Mouse (Mus musculus): ENCODE results near the gene Nptn.
A peak's percentile ranks its signal among the peaks of the same experiment; 100 is the strongest.

Gene Nptn

DNA sequence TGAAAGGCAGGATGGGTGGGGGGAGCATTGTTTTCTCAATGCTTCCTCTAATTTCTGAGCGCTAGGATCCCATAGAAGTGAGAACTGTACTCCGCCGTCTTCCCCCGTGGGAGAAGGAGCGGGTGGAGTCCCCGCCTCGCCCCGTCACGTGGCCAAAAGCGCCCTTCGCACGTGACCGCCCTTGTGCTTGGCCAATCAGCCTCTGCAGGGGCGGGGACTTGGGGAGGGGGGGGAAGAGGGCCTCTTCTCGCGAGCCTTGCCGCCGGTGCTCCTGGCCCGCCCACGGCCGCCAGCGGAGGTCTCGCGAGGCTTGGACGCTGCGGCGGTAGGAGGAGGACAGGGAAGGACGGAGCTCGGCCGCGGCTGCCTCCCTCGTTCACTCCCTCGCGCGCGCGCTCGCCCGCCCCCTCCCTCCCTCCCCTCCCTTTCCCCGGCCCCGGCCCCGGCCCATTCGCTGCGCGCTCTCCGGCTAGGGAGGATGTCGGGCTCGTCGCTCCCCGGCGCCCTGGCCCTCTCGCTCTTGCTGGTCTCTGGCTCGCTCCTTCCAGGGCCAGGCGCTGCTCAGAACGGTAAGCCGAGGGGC is at the start of gene Nptn:
Gene Nptn (plus strand): TSS at position 283 of the 583 bp plus-strand sequence.
- DNase-seq (ENCODE audit: low spot score), result peak; percentile 90

DNA sequence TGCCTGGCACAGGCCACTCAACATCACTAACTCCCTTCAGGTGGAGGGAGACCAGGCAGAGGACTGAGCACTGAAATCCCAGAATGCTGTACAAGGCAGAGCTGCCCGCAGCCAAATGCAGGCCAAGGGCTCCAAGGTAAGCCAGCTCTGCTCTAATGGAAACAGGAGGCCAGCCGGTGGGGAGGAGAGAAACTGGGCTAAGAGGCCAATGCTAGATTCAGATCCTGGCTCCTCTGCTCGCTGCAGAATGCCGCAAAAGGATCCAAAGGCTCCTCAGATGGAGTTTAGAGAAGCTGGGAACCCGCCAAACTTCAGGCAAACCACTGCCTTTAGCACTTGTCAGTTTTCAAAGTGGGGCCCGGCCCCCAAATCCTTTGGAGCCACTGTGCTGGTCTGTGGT is 48.7 kb upstream of the Nptn start:
- DNase-seq (ENCODE audit: low spot score), result no peak

DNA sequence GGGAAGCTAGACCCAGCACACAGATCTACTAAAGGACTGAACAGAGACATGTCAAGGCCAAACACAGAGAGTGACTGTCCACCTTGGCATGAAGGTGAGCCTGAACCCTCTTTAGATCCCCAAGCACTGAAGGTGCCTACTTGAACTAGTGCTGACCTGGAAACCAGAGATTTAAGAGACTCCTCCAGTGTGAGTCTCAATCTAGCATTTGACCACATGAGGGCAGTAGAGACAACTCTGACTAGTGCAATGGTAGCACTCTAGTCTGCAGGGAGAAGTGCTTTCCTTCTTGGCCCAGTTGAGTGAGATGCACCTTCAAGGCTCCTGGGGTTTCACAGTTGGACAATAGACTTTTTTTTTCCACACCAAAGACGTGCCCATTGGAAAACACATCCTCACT is 47.3 kb upstream of the Nptn start:
- DNase-seq (ENCODE audit: low spot score), result peak; percentile 54

DNA sequence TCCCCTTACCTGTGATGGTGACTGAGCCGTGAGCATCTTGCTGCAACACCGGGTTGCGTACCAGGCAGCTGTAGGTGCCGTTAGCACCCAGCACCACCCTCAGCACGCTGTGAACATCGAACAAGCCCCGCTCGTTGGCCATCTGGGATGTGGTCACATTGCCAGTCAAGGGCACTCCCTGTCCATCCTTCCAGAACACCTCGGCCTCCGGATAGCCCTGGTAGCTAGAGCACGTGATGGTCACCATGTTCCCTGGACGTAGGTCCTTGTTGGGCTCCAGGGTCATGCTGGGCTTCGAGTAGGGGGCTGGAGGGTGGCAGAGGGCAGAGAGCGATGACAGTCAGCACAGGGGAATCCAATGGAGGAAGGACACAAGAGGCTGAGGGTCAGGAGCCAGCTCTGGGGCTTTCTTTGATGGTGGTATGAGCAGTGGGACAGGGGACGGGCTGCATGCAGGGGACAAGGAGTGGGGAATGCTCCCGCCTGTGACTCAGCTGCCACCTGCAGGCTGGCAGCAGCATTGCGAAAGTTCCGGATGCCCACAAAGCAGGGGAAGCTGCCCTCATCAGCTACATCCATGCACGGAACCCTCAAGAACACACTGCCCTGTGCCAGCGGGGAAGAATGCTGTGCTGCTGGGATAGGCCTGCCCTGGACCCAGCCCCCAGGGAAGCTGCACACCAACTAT is 46.4 kb upstream of the Nptn start:
- no peak for DNase-seq (ENCODE audit: low spot score)

DNA sequence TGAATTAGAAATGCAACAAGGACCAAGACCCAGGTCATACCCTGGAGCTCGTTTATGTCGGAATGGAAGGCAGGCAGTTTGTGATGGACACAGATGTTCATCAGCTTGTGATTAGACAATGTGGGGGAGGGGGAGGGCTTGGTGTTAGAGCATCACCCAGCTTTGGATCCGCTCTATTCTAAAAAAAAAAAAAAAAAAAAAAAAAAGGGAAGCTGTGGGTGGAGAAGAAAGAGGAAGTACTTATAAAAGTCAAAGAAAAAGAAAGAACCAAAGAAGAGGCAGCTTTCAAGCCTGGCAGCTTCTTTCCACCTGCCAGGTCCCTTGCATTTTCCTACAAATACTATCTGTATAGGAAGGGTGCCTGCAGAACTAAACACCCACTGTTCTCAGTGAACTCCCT is 44.3 kb upstream of the Nptn start:
- no peak for DNase-seq (ENCODE audit: low spot score)

DNA sequence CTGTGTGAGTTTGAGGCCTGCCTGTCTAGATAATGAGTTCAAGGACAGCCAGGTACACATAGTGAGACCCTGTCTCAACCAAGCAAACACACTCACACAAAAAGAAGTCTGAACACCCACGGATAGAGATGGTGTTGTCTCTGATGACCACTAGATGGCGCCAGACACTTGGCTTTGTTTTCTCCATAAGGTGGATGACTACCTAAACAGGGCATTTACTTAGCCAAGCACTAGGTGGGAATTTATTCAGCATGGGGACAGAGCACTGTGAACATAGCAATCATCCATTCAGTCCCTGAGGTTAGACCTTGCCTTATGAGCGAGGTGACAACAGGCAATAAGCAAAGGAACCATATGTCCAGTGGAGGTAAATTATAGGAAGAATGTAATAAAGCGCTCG is 42.2 kb upstream of the Nptn start:
- no peak for DNase-seq (ENCODE audit: low spot score)

DNA sequence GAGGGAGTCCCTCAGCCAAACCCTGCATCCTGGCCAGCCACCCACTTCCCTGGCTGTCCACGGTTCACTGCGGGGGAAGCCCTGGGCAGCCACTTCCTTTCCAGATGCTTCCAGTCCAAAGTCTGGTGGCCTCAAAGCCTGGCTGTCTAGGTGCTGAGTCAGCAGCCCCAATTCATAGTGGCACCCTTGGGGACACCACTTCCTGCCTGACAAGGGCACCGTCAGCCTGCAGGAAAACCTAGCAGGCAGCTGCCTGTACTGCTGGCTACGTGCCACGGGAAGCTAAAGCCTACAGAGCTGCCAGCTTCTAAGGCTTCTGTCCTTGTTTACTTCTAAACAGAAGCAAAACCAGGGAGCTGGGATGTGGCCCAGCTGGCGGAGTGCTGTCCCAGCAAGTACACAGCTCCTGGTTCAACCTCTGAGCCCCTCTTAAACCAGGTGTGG is 40.1 kb upstream of the Nptn start:
- DNase-seq (ENCODE audit: low spot score), result peak; percentile 50

DNA sequence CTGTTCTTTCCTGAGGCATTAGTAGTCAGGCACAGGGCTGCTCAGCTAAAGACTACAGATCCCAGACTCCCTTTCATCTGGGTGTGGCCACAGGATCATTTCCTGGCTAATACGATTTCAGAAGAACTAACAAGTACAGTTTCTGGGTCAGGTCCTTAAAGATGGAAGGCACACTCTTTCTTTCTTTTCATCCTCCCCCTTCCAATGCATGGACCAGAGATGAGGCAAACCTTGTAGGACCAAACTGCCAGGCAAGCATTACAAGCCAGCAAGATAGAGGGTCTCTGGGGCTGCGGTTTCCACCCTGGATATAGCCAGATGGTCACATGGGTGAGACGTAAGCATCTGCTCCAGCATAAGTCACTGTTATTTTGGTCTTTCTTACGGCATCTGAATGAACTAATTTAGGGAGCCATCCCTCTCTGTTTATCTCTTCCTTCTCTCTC is 37.1 kb upstream of the Nptn start:
- no peak for DNase-seq (ENCODE audit: low spot score)

DNA sequence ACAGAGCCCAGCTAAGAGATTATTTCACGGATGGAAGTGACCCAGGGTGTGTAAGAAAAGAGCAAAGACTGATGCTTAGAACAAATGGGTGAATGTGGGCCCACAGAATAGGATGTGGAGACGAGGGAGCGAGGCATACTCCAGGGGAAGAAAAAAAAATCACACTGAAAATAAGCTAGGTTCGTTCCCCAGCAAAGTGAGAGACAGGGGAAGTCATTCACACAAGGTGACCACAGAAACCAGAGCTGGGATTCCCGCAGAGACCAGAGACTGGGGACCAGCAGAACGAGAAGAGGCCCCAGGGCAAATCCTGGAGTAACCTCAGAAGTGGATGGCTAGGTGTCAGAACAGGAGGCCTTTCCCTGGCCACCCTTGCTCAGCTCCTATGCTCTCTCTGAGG is 36.6 kb upstream of the Nptn start:
- DNase-seq (ENCODE audit: low spot score), result no peak

DNA sequence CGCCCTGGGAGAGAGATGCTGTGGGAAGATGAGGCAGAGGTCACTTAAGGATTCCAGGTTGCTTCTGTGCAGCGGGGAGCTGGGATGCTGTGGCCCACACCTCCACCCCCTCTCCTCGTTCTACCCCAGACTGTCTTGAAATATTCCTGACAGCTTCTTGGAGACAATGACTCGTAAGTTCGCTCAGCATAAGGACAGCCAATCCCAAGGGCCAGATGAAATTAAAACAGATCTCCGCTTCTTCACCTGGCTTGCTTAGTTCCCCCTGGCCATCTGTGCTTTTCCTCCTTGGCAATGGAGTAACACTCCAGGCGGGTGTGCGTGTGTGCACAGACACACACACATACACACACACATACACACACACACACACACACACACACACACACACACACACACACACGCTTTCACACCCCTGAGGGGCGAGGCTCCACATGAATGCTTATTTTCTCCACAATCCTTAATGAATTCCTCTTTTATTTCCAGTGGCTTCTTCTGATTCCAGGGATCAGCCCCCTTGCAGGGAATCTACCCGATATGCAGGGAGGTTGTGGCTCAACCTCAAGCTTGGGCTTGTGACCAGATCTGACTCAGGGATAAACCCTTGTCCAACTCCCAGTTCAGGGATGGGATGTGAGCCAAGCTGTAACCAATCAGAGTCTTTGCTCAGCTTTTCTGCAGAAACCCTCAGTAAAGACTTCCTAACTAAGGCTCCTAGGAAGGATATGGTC is 35.2 kb upstream of the Nptn start:
- no peak for DNase-seq (ENCODE audit: low spot score)

DNA sequence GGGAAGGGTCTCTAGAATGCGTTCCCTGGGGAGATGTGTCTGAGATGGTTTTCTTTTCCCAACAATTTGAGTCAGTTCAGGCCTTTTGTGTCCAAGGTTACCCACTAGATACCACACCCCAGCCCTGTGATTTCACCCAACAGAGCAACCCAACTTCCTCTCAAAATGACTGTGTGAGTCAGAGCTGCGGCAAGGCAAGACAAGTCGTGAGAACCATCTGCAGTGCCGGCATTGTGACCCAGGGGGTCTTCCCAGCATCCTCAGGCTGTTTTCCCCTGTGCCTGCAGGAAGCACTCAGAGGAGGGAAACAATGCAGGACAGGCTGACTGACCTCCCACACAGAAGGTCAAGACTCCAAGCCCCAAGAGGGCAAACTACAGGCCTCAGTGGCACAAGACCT is 33.1 kb upstream of the Nptn start:
- DNase-seq (ENCODE audit: low spot score), result no peak

DNA sequence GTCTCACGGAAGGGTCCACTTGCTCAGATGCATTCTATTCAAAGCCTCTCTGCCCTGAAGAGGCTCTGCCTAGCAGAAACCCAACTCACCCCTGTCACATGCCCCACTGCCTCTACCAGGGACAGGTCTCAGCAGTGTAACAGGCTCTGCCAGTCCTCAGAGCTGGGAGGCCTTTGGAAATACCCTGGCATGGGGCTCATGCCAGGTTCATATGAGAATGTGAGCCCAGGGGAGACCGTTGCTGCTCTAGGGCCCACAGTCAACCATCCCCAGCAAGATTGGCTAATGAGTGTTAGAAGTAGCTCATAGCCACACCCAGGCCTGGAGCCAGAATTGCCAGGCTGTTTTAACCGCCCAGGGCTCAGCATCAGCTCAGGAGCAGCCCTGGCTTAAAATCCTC is 32.3 kb upstream of the Nptn start:
- DNase-seq (ENCODE audit: low spot score), result no peak

DNA sequence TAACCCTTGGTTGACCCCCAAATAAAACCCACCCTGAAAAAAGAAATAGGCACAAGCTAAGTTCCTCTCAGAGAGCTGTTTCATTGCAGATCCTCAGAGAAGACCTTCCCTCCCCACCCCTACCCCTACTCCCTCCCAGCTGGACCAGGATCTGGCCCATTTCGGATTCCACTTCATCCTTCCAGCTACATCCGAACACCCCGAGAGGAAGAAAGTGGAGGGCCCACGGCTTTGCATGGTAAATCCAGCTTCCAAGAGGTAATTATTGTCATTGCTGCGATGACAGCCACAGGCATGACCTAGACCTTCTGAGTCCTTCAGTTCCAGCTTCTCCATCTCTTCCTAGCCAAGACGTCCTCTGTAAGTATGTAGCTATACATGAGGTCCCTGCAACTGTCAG is 31.1 kb upstream of the Nptn start:
- DNase-seq (ENCODE audit: low spot score), result no peak

DNA sequence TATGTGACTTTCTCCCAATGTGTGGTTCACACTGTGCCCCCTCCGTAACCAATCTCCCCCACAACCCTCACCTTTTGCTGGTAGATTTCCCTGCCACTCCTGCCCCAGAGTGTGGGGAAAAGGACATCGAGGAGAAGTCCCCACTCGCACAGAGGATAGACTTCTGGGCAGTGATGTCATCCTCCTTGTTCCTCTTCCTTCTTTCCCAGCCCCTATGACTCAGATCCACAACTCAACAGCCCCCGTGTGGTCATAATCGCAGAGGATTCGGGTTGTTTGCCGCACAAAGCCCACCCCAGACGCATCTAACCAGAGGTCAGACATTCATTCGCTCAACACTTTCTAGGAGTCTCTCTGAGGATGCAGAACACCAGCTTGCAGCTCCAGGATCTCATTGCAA is 30.0 kb upstream of the Nptn start:
- no peak for DNase-seq (ENCODE audit: low spot score)

DNA sequence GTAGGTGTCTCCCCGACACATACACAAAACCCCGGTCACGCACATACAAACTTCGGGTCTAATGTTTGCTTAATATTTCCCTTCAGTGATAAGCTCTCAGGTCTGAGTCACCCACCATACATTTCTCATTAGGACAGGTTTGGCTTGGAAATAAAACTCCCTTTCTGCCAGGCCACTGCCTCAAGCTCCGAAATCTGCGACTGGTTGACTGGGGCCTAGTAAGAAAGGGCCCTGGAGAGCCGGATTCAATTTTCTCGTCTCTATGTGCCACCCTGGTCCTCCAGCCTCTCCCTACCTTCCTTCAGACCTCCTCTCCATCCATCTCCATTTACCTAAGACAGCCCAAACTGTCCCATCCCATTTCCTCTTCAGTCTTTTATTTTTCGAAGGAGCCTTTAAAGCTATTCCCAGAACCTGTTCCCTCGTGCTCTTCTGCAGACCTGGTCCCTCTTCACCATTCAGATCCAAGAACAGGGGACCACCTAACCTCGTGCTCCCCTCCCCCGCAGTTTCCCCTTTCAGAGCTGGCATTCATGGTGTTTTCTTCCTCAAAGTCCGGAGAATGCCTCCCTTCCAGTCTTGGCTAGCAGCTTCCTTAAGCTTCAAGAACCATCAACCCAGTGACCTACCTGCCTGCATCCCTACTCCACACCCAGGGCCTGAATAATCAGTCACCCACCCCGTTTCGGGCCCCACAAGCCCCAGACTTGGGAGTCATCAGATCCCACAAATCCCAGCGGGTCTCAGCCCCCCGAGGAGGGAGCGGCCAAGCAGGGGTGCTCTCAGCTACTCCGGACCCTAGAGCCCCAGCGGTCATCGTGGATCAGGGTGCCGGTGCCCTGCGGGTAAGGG is 27.8 kb upstream of the Nptn start:
- no peak for DNase-seq (ENCODE audit: low spot score)

DNA sequence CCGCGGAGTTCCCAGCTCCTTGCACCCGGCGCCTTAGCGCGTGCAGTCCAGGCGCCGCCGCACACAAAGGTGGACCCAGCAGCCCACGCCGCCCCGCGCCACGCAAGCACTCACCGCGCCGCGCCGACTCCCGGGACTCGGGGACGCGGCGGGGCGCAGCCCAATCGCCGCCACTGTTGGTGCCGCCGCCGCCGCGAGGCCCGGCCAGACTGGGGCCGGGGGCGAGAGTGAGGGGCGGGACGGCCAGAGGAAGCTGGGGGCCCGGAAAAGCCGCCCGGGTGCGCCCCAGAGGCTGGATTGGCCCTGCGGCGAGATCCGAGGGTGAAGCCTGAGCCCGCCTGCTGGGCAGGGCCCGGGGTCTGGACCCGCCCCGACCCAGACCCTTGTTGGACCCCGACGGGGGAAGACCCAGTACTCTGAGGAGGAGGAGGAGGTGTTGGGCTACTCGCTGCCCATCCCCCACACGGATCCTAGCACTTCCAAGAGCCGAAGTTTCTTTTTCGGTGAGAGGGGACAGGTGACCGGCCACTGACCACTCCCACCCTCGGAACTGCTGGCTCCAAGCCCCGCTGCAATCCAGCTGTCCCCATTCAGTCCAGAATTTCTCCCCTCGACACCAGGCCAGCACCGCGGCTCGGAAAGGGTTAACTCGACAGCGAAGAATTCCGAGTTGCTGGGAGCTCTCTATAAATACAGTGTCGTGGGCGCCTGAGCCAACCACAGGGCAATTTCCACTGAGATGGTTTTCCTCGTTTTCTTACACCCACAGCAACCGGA is 26.9 kb upstream of the Nptn start, which contains the start of gene Cd276:
Gene Cd276 (minus strand): TSS at position 530 of the 777 bp plus-strand sequence.
- no peak for DNase-seq (ENCODE audit: low spot score)

DNA sequence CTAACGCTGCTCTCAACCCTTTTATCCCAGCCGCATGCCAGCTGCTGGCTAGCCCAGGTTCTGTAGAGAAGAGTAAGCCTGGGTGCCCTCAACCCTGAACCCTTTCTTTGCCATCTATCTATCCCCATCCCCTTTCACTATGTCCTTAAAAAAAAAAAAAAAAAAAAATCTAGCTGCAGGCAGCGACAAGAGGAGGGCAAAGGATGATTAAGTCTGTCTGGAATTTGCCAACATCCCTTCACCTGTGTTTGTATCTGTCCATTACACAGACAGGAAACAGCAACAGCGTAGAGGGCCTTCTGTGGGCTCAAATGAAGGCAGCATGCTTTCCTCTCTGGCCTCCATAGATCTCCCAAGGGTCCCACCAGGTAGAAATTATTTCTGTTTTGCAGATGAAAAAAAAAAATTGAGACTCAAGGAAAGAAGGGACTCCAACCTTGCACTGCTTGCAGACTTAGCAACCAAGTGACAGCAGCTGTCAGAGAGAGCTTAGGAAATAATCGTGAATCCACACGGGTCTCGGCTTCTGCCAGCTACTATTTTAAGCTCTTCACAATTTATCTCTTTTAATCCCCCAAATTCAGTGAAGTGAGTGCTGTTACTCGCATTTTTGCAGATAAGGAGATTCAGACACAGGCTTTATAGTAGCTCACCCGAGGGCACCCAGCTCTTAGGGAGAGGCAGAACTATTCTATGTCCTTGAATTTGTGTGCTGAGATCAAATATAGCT is 26.2 kb upstream of the Nptn start:
- no peak for DNase-seq (ENCODE audit: low spot score)

DNA sequence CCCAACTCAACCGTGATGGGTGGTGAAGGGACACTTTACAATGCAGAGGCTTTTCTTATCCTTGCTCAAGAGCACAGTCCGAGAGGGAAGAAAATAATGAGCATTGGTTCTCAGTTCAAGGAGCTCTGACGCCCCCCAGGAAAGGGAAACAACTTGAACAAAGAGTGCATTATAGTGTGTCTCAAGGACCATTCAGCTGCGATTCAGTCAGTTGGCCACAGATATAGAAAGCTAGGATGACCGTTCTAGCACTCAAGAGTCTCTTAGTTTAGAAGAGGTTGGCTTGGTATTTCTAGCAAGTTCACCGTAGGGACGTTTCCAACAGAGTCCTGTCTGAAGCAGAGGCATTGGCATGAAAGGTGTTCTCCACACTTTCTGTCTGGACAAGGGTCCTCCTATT is 25.4 kb upstream of the Nptn start:
- DNase-seq (ENCODE audit: low spot score), result no peak

DNA sequence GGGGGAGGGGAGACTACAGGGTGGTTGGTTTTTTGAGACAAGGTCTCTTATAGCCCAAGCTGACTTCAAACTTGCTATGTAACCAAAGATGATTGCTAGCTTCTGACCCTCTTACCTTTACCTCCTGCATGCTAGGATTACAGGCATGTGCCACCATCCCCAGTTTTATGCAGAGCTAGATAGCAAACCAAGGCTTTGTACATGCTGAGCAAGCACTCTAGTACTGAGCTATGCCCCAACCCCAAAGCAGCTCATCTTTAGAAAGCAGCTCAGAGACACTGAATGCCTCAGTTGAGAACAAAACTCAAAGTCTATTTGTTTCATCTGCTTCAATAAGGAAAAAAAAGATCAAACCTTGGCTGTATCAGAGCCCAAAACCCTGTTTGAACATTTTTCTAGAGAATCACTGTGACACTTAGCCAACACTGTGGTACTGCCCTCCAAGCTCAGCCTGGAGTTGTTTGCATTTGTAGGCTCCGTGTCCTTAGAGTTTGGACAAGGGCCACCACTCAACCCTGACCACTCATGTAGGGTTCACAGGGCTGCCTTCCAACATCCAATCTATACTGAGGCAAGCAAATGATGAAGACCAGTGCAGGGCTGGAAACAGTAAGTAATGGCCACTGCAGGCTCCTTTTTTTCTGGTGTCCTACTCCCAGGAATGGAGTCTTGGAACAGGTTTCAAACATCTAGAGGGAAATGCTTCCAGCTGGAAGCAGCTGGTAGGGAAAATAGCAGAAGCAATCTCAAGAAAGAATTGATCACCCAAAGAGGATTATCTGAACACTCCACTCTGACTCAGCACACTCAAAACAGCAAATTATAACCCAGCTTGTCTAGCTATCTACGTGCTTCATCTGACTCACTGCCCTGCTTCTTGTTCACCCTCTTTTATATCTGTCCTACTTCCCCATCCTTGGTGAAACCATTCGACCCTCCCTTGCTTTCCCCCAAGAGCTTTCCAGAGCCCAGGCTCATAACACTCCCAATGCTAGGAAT is 24.3 kb upstream of the Nptn start:
- no peak for DNase-seq (ENCODE audit: low spot score)

DNA sequence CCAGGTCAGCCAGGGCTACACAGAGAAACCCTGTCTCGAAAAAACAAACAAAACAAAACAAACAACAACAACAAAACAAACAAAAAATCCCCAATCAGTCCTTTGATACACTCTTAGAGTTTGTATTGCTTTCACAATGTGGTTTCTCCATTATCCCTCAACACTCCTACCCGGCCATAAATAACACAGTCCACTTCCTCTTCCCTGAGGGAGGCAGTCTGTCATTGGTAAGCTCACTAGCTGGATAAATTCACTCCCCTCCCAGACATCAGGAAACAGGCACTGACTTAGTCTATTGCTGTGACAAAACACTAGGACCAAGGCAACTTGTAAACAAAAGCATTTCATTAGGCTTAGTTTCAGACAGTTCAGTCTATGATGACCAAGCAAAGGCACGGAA is 21.8 kb upstream of the Nptn start:
- no peak for DNase-seq (ENCODE audit: low spot score)

All from layer of hippocampus, adult 9-10 months (tissue).